Mouse (Mus musculus): ENCODE results near the gene Cdan1.

Gene Cdan1

GRCm38 (mm10) chr2:120849449-120850423 lies at the start of gene Cdan1:
Gene Cdan1 (minus strand): TSS chr2:120850128.
- no peak for DNase-seq (ENCODE audit: low spot score in 2 of 2)

- DNase-seq (ENCODE audit: low spot score in 2 of 2): no peak
Observed at GRCm38 (mm10) chr2:120896361-120896760, 46.4 kb upstream of the Cdan1 start.

- DNase-seq (ENCODE audit: low spot score in 2 of 2): no peak
Observed at GRCm38 (mm10) chr2:120887601-120888000, 37.7 kb upstream of the Cdan1 start.

- DNase-seq (ENCODE audit: low spot score in 2 of 2): no peak
Observed at GRCm38 (mm10) chr2:120873192-120873591, 23.3 kb upstream of the Cdan1 start.

- DNase-seq (ENCODE audit: low spot score in 2 of 2): no peak
Observed at GRCm38 (mm10) chr2:120871447-120872336, 21.8 kb upstream of the Cdan1 start.

- DNase-seq (ENCODE audit: low spot score in 2 of 2): no peak
Observed at GRCm38 (mm10) chr2:120867336-120867735, 17.4 kb upstream of the Cdan1 start.

- no peak for DNase-seq (ENCODE audit: low spot score in 2 of 2)
Observed at GRCm38 (mm10) chr2:120866561-120866960, 16.6 kb upstream of the Cdan1 start.

- no peak for DNase-seq (ENCODE audit: low spot score in 2 of 2)
Observed at GRCm38 (mm10) chr2:120863389-120863788, 13.5 kb upstream of the Cdan1 start.

- no peak for DNase-seq (ENCODE audit: low spot score in 2 of 2)
Observed at GRCm38 (mm10) chr2:120860699-120861098, 10.8 kb upstream of the Cdan1 start.

- DNase-seq (ENCODE audit: low spot score in 2 of 2): no peak
Observed at GRCm38 (mm10) chr2:120858131-120858530, 8.2 kb upstream of the Cdan1 start.

- DNase-seq (ENCODE audit: low spot score in 2 of 2): no peak
Observed at GRCm38 (mm10) chr2:120853151-120853550, 3.2 kb upstream of the Cdan1 start.

- no peak for DNase-seq (ENCODE audit: low spot score in 2 of 2)
Observed at GRCm38 (mm10) chr2:120852626-120853025, 2.7 kb upstream of the Cdan1 start.

GRCm38 (mm10) chr2:120850424-120851082 lies 625 bp upstream of the Cdan1 start, which contains the start of gene Ttbk2:
Gene Ttbk2 (minus strand): TSS chr2:120850604.
- DNase-seq (ENCODE audit: low spot score in 2 of 2): peak; percentile 98

- no peak for DNase-seq (ENCODE audit: low spot score in 2 of 2)
Observed at GRCm38 (mm10) chr2:120845280-120845679, 4.6 kb downstream of the Cdan1 start.

- no peak for DNase-seq (ENCODE audit: low spot score in 2 of 2)
Observed at GRCm38 (mm10) chr2:120843990-120844389, 5.9 kb downstream of the Cdan1 start.

GRCm38 (mm10) chr2:120841211-120841610 lies 8.7 kb downstream of the Cdan1 start:
- no peak for DNase-seq (ENCODE audit: low spot score in 2 of 2)

- DNase-seq (ENCODE audit: low spot score in 2 of 2): no peak
Observed at GRCm38 (mm10) chr2:120835167-120835566, 14.8 kb downstream of the Cdan1 start.

- no peak for DNase-seq (ENCODE audit: low spot score in 2 of 2)
Observed at GRCm38 (mm10) chr2:120826936-120827638, 22.8 kb downstream of the Cdan1 start.

- DNase-seq (ENCODE audit: low spot score in 2 of 2): no peak
Observed at GRCm38 (mm10) chr2:120770265-120770935, 79.5 kb downstream of the Cdan1 start.

- DNase-seq (ENCODE audit: low spot score in 2 of 2): no peak
Observed at GRCm38 (mm10) chr2:120761922-120762321, 88.0 kb downstream of the Cdan1 start.

GRCm38 (mm10) chr2:120748041-120748440 lies 101.9 kb downstream of the Cdan1 start:
- DNase-seq (ENCODE audit: low spot score in 2 of 2): no peak
